Mouse (Mus musculus): ENCODE results near the gene Lclat1.

The Lclat1 gene

GRCm38 (mm10) chr17:73156606-73157005 is 48.8 kb downstream of the Lclat1 start:
- no peaks in the 10 kb centered on the region for H3K9me3 ChIP-seq (ENCODE audit: low read length)
- no peak overlapping the region for H3K4me3 ChIP-seq (replicated peaks; ENCODE audit: low read length)
- TF ChIP-seq NANOG (IDR thresholded peaks at IDR 0.05; ENCODE audit: borderline replicate concordance, low read length) (no peak), CTCF (conservative IDR thresholded peaks at IDR 0.05; ENCODE audit: low read length) (no peak), POU5F1 (IDR thresholded peaks at IDR 0.05; ENCODE audit: borderline replicate concordance, low read length) (no peak)

GRCm38 (mm10) chr17:73161795-73162194 is 54.0 kb downstream of the Lclat1 start:
- Histone ChIP-seq H3K9me3 (ENCODE audit: low read length) (no peaks in the 10 kb centered on the region), H3K27me3 (ENCODE audit: insufficient read depth, low read length) (no peaks in the 10 kb centered on the region), H3K4me3 (replicated peaks; ENCODE audit: low read length) (no peak overlapping the region), H3K4me1 (replicated peaks; ENCODE audit: low read depth, low read length) (no peaks in the 10 kb centered on the region), H3K36me3 (ENCODE audit: insufficient read depth, low read length) (no peaks in the 10 kb centered on the region)
- TF ChIP-seq NANOG (IDR thresholded peaks at IDR 0.05; ENCODE audit: borderline replicate concordance, low read length) (no peak), CTCF (conservative IDR thresholded peaks at IDR 0.05; ENCODE audit: low read length) (no peak), POU5F1 (IDR thresholded peaks at IDR 0.05; ENCODE audit: borderline replicate concordance, low read length) (no peak)

More at GRCm38 (mm10) chr17:73156606-73157005, 48.8 kb downstream of the Lclat1 start:
- Histone ChIP-seq H3K4me1 (replicated peaks; ENCODE audit: low read depth, low read length) (no peaks in the 10 kb centered on the region), H3K27me3 (ENCODE audit: insufficient read depth, low read length) (no peaks in the 10 kb centered on the region), H3K36me3 (ENCODE audit: insufficient read depth, low read length) (no peaks in the 10 kb centered on the region)

- TF ChIP-seq NANOG (IDR thresholded peaks at IDR 0.05; ENCODE audit: borderline replicate concordance, low read length) = no peak
- TF ChIP-seq CTCF (conservative IDR thresholded peaks at IDR 0.05; ENCODE audit: low read length) = no peak
- TF ChIP-seq POU5F1 (IDR thresholded peaks at IDR 0.05; ENCODE audit: borderline replicate concordance, low read length) = no peak
- Histone ChIP-seq H3K4me1 (replicated peaks; ENCODE audit: low read depth, low read length) (no peaks in the 10 kb centered on the region), H3K27me3 (ENCODE audit: insufficient read depth, low read length) (no peaks in the 10 kb centered on the region), H3K9me3 (ENCODE audit: low read length) (no peaks in the 10 kb centered on the region), H3K36me3 (ENCODE audit: insufficient read depth, low read length) (no peaks in the 10 kb centered on the region), H3K4me3 (replicated peaks; ENCODE audit: low read length) (no peak overlapping the region)
Observed at GRCm38 (mm10) chr17:73162445-73163208, 54.8 kb downstream of the Lclat1 start.

GRCm38 (mm10) chr17:73163597-73163996 is 55.8 kb downstream of the Lclat1 start:
- Histone ChIP-seq H3K4me1 (replicated peaks; ENCODE audit: low read depth, low read length) (no peaks in the 10 kb centered on the region), H3K36me3 (ENCODE audit: insufficient read depth, low read length) (no peaks in the 10 kb centered on the region), H3K9me3 (ENCODE audit: low read length) (no peaks in the 10 kb centered on the region), H3K4me3 (replicated peaks; ENCODE audit: low read length) (no peak overlapping the region), H3K27me3 (ENCODE audit: insufficient read depth, low read length) (no peaks in the 10 kb centered on the region)
- no peak for TF ChIP-seq NANOG (IDR thresholded peaks at IDR 0.05; ENCODE audit: borderline replicate concordance, low read length)
- no peak for TF ChIP-seq POU5F1 (IDR thresholded peaks at IDR 0.05; ENCODE audit: borderline replicate concordance, low read length)
- no peak for TF ChIP-seq CTCF (conservative IDR thresholded peaks at IDR 0.05; ENCODE audit: low read length)

GRCm38 (mm10) chr17:73164121-73164520 is 56.3 kb downstream of the Lclat1 start:
- H3K4me3 ChIP-seq (replicated peaks; ENCODE audit: low read length) = no peak overlapping the region
- H3K4me1 ChIP-seq (replicated peaks; ENCODE audit: low read depth, low read length) = no peaks in the 10 kb centered on the region
- H3K36me3 ChIP-seq (ENCODE audit: insufficient read depth, low read length) = no peaks in the 10 kb centered on the region
- H3K27me3 ChIP-seq (ENCODE audit: insufficient read depth, low read length) = no peaks in the 10 kb centered on the region
- no peaks in the 10 kb centered on the region for H3K9me3 ChIP-seq (ENCODE audit: low read length)
- no peak for TF ChIP-seq POU5F1 (IDR thresholded peaks at IDR 0.05; ENCODE audit: borderline replicate concordance, low read length)
- TF ChIP-seq CTCF (conservative IDR thresholded peaks at IDR 0.05; ENCODE audit: low read length) = no peak
- TF ChIP-seq NANOG (IDR thresholded peaks at IDR 0.05; ENCODE audit: borderline replicate concordance, low read length) = no peak

- H3K27me3 ChIP-seq (ENCODE audit: insufficient read depth, low read length) = no peaks in the 10 kb centered on the region
- H3K36me3 ChIP-seq (ENCODE audit: insufficient read depth, low read length) = no peaks in the 10 kb centered on the region
- H3K4me1 ChIP-seq (replicated peaks; ENCODE audit: low read depth, low read length) = peaks cover 7% of the 10 kb centered on the region
- no peak overlapping the region for H3K4me3 ChIP-seq (replicated peaks; ENCODE audit: low read length)
- H3K9me3 ChIP-seq (ENCODE audit: low read length) = no peaks in the 10 kb centered on the region
- no peak for TF ChIP-seq POU5F1 (IDR thresholded peaks at IDR 0.05; ENCODE audit: borderline replicate concordance, low read length)
- no peak for TF ChIP-seq NANOG (IDR thresholded peaks at IDR 0.05; ENCODE audit: borderline replicate concordance, low read length)
- TF ChIP-seq CTCF (conservative IDR thresholded peaks at IDR 0.05; ENCODE audit: low read length) = no peak
Observed at GRCm38 (mm10) chr17:73169461-73169860, 61.7 kb downstream of the Lclat1 start.

GRCm38 (mm10) chr17:73170141-73170540 is 62.4 kb downstream of the Lclat1 start:
- H3K27me3 ChIP-seq (ENCODE audit: insufficient read depth, low read length) = no peaks in the 10 kb centered on the region
- H3K9me3 ChIP-seq (ENCODE audit: low read length) = no peaks in the 10 kb centered on the region
- no peak overlapping the region for H3K4me3 ChIP-seq (replicated peaks; ENCODE audit: low read length)
- TF ChIP-seq POU5F1 (IDR thresholded peaks at IDR 0.05; ENCODE audit: borderline replicate concordance, low read length) (no peak), NANOG (IDR thresholded peaks at IDR 0.05; ENCODE audit: borderline replicate concordance, low read length) (no peak), CTCF (conservative IDR thresholded peaks at IDR 0.05; ENCODE audit: low read length) (no peak)
- H3K36me3 ChIP-seq (ENCODE audit: insufficient read depth, low read length) = no peaks in the 10 kb centered on the region
- peaks cover 7% of the 10 kb centered on the region for H3K4me1 ChIP-seq (replicated peaks; ENCODE audit: low read depth, low read length)

GRCm38 (mm10) chr17:73174083-73174562 is 66.3 kb downstream of the Lclat1 start:
- no peaks in the 10 kb centered on the region for H3K27me3 ChIP-seq (ENCODE audit: insufficient read depth, low read length)
- H3K4me1 ChIP-seq (replicated peaks; ENCODE audit: low read depth, low read length) = peaks cover 7% of the 10 kb centered on the region
- no peaks in the 10 kb centered on the region for H3K9me3 ChIP-seq (ENCODE audit: low read length)
- no peaks in the 10 kb centered on the region for H3K36me3 ChIP-seq (ENCODE audit: insufficient read depth, low read length)
- H3K4me3 ChIP-seq (replicated peaks; ENCODE audit: low read length) = no peak overlapping the region
- TF ChIP-seq POU5F1 (IDR thresholded peaks at IDR 0.05; ENCODE audit: borderline replicate concordance, low read length) (no peak), CTCF (conservative IDR thresholded peaks at IDR 0.05; ENCODE audit: low read length) (peak; percentile 52)

All from E14TG2a.4 (cell line).